Mouse (Mus musculus) gastrocnemius, postnatal 36 days (tissue): ENCODE measurements around the gene Tceanc2. TPM values are rescaled to one million over a fixed set of nuclear protein-coding genes. Genes with fewer than 3 reads are reported as not detected.

Experiments used
- DNase-seq, 2 experiments: peaks; one replicate each; pipeline ENCODE4 v3.0.0; 2022
- intact Hi-C: fragments of 180-260 bp; cut with DNase I; formaldehyde crosslinking; loops from one replicate; pipeline ENCODE4 v1.15.1; 2025
- long read RNA-seq, 2 experiments: library from polyadenylated mRNA; stranded (forward); transcript quantifications; one replicate each; pipeline ENCODE4 v2.0.0; 2021
- total RNA-seq, 2 experiments: library from RNA; stranded (reverse); gene quantifications; 2 replicates each; pipeline ENCODE4 v1.2.3; 2021

The Tceanc2 gene
- total RNA-seq = 10 to 100 TPM in 1 of 2 experiments, 1 to 10 TPM in 1; 9.6 to 10.4 TPM
- long read RNA-seq, experiment 1, full-length matches to known transcripts = 6 of 8 reads
- long read RNA-seq, experiment 1, partial matches to known transcripts = 0 of 8 reads
- long read RNA-seq, experiment 1, other reads (novel, unspliced or antisense) = 2 of 8 reads
- long read RNA-seq, experiment 2, full-length matches to known transcripts = 6 of 11 reads
- long read RNA-seq, experiment 2, partial matches to known transcripts = 0 of 11 reads
- long read RNA-seq, experiment 2, other reads (novel, unspliced or antisense) = 5 of 11 reads

DNA sequence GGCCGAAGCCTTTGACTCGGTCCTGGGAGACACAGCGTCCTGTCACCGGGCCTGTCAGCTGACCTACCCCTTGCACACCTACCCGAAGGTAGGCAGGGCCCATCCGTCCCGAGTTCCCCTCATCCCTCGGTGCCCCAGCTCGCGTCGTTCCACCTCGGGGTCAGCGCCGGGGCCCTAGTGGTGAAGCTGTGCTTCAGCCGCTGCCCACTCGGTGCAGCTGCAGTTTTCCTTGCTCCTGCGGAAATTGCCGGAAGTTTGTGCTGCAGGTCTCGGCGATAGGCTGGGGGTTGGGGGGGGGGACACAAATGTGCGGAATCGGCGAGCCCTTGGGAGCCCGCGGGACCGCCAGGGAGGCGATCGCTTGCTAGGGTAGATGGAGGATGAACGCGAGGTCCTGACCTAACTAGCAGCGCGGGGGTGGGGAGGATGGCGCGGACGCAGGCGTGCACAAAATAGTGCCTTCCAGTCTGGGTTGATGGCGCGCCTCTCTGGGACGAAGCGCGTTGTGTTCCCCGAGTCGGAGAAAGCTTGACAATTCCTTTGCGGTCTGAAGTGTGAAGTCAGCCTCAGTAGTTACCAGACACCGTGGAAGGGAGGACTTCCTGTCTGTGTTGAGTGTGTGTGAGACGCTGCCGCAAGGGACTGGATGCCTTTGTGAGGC, at the start of gene Tceanc2:
TSS of gene Tceanc2 (minus strand) at position 287 of the 661 bp plus-strand sequence.
- intact Hi-C loops = no loop called here
- DNase-seq = peak; percentile 25 to 33

- intact Hi-C loops = no loop called here
- DNase-seq = no peak
Observed at GRCm38 (mm10) chr4:107226313-107226712, 47.4 kb upstream of the Tceanc2 start.

DNA sequence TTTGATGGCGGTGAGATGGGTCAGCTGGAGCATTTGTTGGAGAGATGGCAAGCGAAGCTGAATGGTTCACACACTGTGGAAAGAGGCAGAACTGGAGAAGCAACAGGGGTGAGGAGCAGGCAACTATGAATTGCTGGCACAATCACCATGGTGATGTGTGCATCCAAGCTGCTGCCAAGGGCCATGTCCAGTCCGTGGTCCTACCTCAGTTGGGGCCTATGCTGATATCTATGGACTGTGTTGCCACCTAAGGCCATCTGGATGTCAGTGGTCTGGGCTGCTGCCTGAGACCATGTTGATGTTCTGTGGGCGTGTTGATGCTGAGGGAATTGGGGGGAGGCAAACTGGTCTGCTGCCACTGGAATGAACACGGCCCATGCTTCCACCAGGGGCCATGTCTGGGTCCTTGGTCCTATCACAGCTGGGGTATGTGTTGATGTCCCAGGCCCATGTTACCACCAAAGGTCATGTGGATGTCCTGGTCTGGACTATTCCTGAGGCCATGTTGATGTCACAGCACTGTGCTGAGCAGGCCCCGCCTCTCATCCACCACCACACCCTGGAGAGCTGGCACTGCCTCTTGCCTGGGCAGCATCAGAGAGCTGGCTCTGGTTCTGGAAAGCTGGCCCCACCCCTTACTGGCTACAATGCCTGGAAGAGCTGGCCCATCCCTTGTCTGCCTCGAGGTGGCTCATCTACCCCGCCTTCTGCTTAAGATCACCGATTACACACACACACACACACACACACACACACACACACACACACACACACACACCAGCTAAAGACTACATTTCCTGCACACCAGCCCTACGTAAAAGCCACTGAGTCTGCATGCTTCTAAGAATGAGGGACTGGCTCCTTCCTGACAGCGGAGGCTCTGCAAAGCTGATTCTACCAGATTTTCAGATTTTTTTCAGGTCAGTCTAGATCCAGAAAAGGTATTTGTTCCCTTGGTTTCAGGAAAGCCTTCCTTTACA, 44.6 kb upstream of the Tceanc2 start:
- DNase-seq = peak; percentile 49 to 51
- intact Hi-C loops = no loop called here

GRCm38 (mm10) chr4:107221524-107221923, 42.6 kb upstream of the Tceanc2 start:
- intact Hi-C loops = no loop called here
- DNase-seq = no peak

- intact Hi-C loops = no loop called here
- DNase-seq = no peak
Observed at GRCm38 (mm10) chr4:107217574-107217973, 38.7 kb upstream of the Tceanc2 start.

- intact Hi-C loops = no loop called here
- no peak for DNase-seq
Observed at GRCm38 (mm10) chr4:107213279-107214011, 34.5 kb upstream of the Tceanc2 start.

GRCm38 (mm10) chr4:107211936-107212335, 33.0 kb upstream of the Tceanc2 start:
- intact Hi-C loops = no loop called here
- no peak for DNase-seq

GRCm38 (mm10) chr4:107211465-107211864, 32.5 kb upstream of the Tceanc2 start:
- intact Hi-C loops = no loop called here
- DNase-seq = no peak

GRCm38 (mm10) chr4:107210483-107211097, 31.7 kb upstream of the Tceanc2 start:
- intact Hi-C loops = no loop called here
- no peak for DNase-seq

GRCm38 (mm10) chr4:107208880-107209279, 30.0 kb upstream of the Tceanc2 start, which contains the start of gene Ldlrad1:
Gene Ldlrad1 (plus strand): TSS chr4:107209180.
- intact Hi-C loops = no loop called here
- DNase-seq = no peak

DNA sequence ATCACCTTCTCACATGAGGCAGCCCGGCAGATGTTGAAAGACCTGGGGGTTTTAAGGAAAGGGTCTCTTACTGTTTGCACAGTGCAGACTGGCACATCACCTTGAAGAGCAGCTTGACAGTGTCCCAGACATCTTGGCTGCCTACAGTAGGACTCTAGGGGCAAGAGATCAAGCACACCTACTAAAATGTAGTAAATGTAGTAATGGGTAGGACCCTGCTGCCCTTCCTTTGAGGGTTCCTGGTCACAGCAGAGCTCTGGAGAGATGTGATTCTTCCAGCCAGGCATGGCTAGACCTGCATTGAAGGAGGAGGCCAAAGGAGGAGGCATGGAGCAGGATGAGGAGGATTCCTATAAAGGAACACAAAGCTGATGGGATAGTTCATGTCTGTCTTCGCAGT, 28.1 kb upstream of the Tceanc2 start:
- intact Hi-C loops = no loop called here

GRCm38 (mm10) chr4:107203001-107203400, 24.1 kb upstream of the Tceanc2 start:
- no peak for DNase-seq
- intact Hi-C loops = no loop called here

More for the DNA sequence above, 28.1 kb upstream of the Tceanc2 start:
- DNase-seq = no peak

DNA sequence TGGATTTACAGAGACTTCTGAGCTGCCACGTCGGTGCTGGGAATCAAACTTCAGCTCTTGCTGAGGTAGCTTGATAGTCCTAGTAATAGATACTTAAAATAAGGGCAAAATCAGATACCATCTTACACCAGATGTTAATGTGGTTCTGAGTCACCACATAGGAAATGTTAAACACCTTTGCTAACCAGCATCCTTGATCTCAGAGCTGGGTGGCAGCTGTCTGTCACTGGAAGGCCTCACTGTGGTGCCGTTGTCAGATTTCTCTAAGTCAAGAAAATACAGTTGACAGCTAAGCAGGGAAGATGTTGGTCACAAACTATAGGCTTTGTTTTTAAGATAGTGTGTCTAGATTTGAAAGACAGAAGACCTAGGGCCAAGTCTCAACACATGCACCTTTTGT, 22.9 kb upstream of the Tceanc2 start:
- intact Hi-C loops = no loop called here
- no peak for DNase-seq

GRCm38 (mm10) chr4:107198072-107198471, 19.2 kb upstream of the Tceanc2 start:
- no peak for DNase-seq
- intact Hi-C loops = no loop called here

DNA sequence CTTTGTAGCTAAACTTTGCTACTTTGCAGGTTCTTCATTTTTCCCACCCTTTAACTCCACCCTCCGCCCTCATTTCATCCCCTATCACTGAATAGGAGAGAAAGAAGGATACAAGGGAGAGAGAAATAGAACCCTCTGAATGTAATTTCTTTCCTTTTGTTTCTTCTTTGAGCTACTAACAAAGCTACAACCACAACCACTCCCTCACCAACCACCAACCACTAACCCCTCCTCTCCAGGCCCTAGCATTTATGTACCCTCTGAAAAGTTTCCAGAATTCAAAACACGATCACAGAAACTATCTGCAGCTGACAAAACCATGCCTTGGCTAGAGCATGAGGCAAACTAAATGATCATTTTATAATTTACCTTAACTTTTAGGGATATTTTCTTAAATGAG, 17.5 kb upstream of the Tceanc2 start:
- DNase-seq = no peak
- intact Hi-C loops = no loop called here

- intact Hi-C loops = no loop called here
- DNase-seq = no peak
Observed at GRCm38 (mm10) chr4:107193841-107194240, 14.9 kb upstream of the Tceanc2 start.

DNA sequence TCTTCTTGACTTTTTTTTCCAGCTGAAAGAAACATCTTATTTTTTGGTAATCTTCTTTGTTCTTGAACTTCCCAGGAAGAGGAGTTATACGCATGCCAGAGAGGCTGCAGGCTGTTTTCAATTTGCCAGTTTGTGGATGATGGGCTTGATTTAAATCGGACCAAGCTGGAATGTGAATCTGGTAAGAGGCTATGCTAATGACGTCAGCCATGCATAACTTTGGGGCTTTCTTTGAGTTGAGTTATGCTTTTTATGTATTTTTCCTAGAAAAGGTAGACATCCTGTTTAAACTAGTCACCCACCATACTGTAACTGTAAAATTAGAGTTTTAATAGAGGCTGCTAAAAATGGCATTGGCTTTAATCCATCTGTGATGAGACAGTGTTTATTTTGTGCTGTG, 6.8 kb upstream of the Tceanc2 start:
- DNase-seq = no peak
- intact Hi-C loops = no loop called here

- intact Hi-C loops = no loop called here
- DNase-seq = no peak
Observed at GRCm38 (mm10) chr4:107183203-107183602, 4.3 kb upstream of the Tceanc2 start.

- no peak for DNase-seq
- intact Hi-C loops = no loop called here
Observed at GRCm38 (mm10) chr4:107182796-107183195, 3.9 kb upstream of the Tceanc2 start.

DNA sequence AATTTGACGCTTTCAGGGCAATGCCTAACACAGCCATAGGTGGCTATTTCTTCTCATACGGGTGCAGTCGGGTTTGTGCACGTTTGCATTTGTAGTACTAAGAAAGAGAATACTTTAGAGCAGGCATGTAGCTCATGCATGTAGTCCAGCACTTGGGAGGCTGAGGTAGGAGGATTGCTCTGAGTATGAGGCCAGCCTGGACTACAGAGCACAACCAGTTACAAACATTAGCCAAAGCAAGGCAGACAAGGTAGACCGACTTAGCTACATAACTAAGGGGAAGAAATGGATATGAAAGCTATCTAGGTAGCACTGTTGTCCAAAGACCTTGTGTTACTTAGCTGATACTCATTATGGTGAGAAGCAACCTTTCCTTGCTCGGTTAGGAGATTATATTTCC, 3.0 kb upstream of the Tceanc2 start:
- intact Hi-C loops = no loop called here
- no peak for DNase-seq
